Mouse (Mus musculus): Measurements from ENCODE around the gene Col4a3.
A peak's percentile ranks its signal among the peaks of the same experiment; 100 is the strongest.

The Col4a3 gene

DNA sequence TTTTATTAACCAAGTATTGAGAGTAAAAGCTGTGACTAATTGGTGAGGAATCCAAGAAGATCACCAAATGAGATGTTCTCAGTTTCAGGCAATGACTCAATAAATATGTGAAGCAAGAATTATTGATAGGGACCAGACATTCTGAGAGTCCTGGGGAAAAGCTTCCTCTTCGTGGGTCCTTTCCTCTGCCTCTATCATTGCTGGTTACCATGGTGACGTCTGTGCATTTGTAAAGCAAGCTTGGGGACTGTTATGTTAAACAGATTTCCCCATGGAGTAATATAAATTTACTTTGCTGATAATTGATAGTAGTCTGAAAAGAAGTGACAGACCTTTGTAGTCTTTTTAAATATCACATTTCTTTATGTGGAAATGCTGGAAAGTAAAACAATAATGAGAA, 76.8 kb downstream of the Col4a3 start:
- no peak for DNase-seq (ENCODE audit: low spot score in 2 of 2)

DNA sequence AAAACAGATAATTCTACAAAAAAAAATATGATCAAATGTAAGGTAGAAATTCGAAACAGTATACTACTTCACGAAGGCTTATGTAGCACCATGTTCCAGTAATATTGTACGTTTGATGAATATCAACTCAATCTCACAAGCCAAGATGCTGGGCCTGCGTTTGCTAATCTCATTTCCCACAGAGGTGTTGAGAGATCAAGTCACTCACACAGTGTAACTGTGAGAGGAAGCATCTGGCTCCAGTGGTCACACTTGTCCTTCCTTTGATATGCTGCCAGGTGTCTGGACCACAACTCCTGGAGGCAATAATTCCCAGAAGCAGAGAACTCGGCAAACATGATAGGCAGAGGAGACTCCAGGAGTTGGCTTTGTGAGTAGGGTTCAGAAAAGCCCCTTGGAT, 99.6 kb downstream of the Col4a3 start:
- no peak for DNase-seq (ENCODE audit: low spot score in 2 of 2)

DNA sequence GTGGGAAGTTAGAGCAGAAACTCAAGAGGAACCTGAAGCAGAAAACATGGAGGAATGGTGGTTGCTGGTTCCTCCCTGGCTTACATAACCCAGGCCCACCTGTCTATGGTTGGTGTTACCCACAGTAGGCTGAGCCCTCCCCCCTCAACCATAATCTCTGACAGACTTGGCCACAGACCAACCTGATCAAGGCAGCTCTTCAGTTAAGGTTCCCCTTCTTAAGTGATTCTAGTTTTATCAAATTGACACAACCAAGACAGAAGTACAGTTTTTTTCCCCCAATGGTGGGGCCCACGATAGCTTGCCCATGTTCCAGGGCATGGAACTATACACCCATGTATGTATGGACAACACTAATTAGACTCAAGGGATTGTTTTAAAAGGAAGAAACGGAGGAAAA, 100.1 kb downstream of the Col4a3 start:
- DNase-seq (ENCODE audit: low spot score in 2 of 2) = no peak

DNA sequence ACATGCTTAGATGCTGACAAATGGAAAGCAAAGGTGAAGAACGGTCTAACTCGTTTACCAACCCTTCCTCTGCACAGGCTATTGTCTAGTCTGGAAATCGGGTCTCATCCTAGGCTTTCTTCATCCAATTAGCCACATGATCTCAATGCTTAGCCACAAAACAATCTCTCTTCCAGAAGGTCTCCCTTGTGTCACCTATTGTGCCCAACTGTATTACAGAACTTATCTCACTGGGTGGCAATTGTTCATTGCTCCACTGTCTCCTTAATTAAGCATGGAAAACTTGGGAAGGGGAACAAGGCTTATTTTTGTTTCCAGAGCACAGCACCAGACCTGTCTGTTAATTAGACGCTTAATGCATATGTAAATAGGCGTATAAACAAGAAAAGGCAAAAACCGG, 101.2 kb downstream of the Col4a3 start:
- DNase-seq (ENCODE audit: low spot score in 2 of 2) = no peak

DNA sequence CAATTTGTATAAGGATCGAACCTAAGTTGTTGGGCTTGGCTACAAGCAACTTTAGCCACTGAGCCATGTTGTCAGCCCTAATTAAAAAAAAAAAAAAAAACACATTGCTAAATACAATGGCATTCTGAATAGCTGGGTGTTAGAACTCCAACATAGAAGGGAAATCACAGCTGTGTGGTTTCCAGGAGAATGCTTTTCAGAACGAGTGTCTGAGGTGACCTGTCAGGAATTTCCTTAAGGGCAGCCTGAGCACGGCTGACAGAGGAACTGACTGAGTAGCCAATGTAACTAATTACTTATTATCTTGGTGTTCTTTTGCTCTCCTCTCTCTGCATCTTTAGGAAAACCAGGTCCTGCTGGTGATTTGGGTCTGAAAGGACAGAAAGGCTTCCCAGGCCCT, 109.2 kb downstream of the Col4a3 start:
- no peak for DNase-seq (ENCODE audit: low spot score in 2 of 2)

DNA sequence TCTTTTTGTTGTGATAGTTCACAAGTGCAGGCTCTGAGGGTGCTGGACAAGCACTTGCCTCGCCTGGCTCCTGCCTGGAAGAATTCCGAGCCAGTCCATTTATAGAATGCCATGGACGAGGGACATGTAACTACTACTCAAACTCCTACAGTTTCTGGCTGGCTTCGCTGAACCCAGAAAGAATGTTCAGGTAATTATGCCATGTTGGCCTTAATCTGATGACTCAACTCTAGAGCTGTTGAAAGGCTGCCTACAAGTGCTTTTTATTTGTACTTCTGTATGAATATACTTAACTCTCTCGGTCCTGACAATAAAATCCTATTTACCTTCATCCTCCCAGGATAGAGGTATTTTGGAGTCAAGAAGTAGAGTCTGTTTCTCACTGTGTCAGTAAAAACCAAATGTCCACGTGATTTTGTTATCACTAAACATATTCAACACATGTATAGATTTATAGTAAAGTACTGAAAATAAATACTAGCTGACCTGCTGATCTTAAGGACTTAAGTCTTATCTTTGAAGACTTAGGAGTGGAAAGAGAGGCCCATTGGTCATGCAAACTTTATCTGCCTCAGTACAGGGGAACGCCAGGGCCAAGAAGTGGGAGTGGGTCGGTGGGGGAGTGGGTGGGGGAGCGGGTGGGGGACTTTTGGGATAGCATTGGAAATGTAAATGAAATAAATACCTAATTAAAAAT, 131.2 kb downstream of the Col4a3 start:
- DNase-seq (ENCODE audit: low spot score in 2 of 2) = no peak

DNA sequence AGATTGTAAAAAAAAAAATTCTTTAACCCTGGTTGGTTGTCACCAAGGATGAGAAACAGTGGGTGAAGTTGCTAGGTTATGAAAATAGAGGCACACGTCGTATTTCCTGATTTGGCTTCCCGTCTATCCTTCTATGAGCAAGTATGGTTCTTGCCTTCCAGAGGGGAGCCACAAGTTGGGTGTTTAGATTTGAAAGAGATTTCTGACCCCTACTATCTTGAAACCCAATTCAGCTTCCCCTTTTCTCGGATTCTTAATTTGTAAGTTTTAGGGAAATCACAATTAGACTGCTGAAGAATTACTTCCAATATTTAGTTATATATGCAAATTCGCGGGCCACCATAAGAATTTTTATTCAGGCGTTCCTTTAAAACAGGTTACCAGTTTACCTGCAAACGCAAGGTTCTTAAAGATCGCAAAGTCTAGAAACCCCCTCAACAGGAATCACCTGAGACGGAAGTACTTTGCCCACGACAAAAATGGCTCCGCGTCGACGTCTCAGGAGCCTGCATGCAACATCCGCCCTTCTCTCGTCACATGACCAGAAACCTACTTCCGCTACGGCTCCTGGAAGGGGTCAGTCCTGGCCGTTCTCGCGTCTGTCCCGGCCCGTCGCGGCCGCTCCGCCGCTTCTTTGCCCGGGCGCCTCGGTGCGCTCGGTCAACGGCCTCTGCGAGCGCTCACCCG, 137.8 kb downstream of the Col4a3 start, which contains the start of gene Mff:
Gene Mff, plus strand, starts transcription at position 552 of the 687 bp plus-strand sequence.
- peak; percentile 91 to 92 for DNase-seq (ENCODE audit: low spot score in 2 of 2)

DNA sequence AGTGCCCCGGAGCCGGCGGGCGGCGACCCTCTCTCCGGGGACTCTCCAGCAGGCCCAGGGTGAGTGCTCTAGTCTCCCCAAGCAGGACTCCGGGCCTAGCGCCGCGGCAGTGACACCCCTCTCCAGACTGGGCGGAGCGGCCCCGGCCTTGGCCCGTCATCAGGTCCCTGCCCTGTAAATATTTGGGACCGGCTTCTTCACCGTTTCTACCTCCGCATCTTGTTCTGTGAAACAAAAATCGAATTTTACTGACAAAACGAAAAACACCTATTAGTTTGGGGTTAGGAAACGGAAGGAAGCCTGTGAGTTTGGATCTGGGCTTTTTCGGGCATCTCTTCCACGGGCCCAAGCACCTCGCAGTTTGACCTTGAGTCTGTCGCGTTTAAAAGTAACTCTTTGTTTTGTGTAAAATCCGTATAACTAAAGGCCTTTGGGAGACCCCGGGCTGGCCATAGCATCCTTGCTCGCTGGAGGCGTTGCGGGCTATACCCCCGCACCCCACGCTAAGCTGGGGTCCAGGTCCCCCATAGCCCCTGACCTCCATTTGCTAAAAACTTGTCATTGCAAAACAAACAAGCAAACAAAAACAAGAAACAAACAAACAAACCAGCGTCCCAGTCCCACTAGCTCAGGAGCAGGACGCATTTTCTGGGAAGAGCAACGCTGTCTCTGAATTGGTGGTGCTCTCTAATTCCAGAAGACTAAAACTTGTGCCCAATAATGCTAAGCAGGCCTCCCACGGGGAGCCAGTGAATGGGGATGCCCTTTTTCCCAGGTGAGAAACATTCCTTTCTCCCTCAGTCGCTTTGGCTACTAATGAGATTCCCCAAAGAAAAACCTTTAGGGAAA, 138.5 kb downstream of the Col4a3 start:
- peak in 1 of 2 experiments; percentile 2 for DNase-seq (ENCODE audit: low spot score in 2 of 2)

DNA sequence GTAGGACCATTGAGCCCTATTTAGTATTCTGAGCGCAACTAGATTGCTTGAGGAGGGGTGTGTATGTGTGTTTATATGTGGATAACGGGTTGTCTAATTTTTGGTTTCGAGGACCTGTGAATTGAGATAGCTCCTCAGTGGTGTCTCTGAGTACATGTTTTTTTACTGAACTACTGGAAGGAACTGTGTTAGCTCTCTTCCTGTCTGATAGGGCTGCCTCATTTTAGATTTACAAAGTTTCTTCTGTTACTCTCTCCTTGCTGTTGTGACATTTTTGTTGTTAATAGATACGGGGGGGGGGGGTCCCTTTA, 139.1 kb downstream of the Col4a3 start:
- DNase-seq (ENCODE audit: low spot score in 2 of 2) = no peak

DNA sequence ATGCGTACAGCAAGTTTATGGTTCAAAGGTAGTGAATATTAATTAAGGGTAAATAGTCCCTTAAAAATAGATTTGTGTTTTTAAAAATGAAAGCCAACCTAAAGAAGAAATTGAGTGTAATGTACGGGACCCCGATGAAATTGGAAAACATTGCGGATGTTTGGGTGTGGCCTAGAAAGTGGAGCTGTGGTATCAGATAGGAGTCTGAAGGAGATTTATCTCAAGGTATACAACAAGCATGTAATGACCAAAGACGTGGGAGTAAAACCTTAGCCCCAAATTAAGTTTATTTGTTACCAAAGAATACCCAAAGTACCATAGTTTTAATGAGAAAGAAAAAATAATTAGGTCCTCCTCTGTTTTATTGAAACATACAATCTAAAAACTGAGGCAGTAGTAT, 139.8 kb downstream of the Col4a3 start:
- DNase-seq (ENCODE audit: low spot score in 2 of 2) = no peak

DNA sequence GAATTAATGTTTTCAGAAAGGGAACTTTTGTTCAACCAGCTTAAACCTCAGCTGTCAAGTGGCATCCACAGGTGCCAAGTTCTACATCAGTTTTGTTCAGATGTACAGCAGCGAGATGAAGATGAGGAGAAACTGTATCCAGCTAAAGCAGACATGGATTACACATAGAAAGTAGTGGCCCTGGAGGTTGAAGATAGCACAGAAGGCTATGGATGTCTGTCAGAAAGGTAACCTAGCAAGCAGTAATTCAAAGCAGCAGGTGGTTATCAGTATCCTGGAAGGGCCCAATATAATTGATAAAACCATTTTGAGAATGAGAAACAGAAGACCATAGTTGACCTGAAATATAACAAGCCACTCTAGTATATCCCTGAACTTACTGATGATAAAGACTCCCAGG, 146.6 kb downstream of the Col4a3 start:
- no peak for DNase-seq (ENCODE audit: low spot score in 2 of 2)

DNA sequence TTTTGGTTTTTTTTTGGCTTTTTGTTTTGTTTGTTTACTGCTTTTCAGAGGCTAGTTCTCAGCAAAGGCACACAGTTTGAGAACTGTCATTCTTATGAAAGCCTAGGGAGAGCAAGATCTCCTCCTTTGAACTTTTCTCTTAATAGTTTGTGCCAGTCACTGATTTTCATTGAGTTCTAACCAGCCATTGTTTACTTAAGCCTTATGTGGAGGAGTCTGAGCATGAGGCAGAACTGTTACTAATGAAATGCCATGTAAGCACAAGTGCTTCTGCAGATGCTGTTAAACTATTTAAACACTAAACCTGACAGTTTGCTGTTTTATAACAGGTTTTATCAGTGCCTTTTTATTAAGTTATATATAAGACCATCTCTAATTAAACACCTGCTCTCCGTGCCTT, 151.3 kb downstream of the Col4a3 start:
- DNase-seq (ENCODE audit: low spot score in 2 of 2) = no peak

DNA sequence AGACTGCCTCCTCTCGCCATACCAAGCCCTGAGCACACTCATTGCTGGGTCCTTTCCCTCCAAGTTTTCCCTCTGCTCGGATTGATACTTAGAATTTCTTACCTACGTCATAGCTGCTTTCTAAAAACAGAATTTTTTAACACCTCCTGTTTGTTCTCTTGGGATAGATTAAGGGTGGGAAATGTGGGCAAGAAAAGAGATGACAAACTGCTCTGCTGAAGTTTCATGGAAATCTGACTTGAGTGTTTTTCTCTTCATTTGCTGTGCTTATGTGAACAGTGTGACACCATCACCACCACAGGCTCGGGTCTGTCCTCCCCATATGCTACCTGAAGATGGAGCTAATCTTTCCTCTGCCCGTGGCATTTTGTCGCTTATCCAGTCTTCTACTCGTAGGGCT, 154.8 kb downstream of the Col4a3 start:
- no peak for DNase-seq (ENCODE audit: low spot score in 2 of 2)

DNA sequence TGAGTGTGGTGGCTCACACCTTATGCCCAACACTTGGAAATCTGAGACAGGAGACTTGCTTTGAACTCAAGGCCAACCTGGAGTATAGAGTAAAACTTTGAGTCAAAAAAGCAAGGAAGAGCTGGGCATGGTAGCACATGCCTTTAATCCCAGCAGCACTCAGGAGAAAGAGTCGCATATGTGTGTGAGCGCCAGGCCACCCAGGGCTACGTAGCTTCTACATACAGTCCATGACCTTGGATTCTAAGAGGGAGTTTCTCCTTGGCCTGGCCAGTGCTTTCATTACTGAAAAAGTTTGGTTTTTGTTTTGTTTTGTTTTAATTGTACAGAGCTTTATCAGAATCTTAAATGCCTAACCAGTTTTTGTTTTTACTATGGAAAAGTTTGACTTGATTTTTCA, 157.2 kb downstream of the Col4a3 start:
- DNase-seq (ENCODE audit: low spot score in 2 of 2) = no peak

DNA sequence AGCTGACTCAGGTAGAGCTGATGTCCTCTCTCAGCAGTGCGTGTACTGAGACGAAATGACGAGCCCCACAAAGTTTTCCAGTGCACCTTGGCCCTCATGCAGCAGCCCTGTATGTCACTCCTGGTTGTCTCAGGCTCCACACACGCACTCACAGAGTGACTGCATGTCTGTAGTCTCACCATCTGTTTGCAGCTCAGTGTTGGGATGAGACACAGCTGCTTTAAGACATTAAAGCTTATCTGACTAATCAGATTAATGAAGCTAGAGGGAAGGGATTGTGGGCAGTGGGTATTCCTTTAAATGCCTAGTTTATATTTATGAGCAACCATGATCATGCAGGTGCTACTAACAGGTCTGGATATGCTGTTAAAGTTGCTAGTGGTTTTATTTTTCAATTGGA, 159.7 kb downstream of the Col4a3 start:
- DNase-seq (ENCODE audit: low spot score in 2 of 2) = no peak

DNA sequence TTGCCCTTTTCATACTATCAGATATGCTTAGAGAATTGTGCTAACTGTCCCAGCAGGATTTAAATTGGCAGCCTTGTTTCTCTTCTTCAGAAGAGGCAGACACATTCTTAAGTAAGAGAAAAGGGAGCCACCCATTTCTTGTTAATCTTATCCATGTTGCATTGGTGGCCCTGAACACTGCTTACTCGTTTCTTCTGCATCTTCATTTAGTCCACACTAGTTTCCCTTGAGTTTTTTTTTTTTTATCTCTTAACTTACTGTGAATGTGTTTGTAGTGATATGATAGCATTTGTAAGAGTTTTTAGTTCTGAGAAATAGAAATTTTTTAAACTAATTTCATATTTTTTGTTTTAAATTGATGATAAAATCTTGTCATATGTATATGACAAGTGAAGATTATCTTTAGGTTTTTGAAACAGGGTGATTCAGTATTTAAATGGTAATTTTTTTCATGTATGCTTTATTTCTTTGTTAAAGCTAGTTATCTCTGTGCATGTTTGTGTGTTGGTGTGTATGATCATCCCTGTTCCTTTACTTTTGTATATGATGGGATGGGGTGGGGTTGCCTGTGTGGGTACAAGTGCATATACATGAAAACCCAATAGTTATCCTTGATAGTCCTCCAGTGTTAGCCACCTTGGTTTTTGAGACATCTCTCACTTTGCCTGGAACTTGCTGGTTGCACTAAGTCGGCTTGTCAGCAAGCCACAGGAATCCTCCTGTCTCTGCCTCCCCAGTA, 161.2 kb downstream of the Col4a3 start:
- no peak for DNase-seq (ENCODE audit: low spot score in 2 of 2)

DNA sequence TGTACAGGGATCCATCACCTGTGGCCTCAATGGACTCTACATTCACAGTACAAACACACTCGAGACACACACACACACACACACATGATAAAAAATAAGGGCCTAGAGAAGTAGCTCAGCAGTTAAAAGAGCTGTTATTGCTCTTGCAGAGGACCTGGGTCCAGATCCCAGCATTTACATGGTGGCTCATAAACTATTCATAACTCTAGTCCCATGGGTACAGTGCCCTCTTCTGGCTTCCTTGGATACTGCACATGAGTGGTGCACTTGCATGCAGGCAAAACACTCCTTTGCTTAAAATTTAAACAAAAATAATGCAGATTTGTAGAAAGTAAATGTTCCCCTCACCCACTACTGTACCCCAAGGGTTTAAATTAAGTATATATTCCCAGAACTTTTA, 172.8 kb downstream of the Col4a3 start:
- DNase-seq (ENCODE audit: low spot score in 2 of 2) = no peak

DNA sequence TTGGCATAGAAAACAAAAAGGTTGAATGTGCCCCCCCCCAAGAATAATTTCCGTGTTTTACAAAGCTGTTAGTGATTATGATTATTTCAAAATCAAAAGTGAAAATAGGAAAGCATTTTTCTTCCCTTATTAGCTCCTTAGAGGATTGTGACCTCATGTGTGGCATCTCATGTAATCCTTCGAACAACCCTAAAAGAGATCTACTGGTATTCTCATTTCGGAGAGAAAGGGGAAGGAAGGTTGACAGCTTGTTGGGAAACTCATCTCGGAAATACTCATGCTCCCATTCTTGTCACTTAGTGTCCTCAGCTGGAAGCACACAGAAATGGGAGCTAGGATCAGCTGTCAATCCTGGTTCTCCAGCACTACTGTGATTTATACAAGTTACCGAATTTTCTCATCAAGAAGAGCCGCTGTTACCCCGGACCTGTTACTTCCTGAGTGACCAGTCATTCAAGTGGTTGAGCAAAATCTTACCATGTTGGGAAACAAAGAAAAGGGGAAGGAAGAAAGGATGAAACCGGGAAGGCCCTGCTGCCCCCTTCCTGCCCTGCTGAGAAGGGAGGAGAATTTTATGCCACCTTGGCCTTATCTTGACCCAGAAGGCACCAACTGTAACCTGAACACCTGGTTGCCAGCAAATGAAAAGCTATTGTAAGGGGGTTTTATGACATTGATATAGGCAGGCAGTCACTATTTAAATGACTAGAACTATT, 174.9 kb downstream of the Col4a3 start:
- DNase-seq (ENCODE audit: low spot score in 2 of 2) = no peak

DNA sequence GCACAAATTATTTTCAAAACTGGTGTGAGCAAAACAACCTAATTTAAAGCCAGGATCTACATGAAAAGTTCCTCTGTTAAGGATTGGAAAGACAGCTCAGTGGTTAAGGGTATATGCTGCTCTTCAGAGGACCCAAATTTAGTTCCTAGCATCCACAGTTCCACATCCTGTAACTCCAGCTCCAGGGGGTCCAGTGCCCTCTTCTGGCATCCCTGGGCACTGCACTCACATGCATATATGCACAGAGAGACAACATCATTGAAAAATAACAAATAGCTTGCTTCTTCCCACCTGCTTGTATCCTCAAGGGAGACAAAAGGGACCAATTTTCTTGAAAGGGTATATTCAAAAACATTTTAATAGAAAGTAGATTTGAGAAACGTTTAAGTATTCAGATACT, 175.6 kb downstream of the Col4a3 start:
- DNase-seq (ENCODE audit: low spot score in 2 of 2) = no peak

DNA sequence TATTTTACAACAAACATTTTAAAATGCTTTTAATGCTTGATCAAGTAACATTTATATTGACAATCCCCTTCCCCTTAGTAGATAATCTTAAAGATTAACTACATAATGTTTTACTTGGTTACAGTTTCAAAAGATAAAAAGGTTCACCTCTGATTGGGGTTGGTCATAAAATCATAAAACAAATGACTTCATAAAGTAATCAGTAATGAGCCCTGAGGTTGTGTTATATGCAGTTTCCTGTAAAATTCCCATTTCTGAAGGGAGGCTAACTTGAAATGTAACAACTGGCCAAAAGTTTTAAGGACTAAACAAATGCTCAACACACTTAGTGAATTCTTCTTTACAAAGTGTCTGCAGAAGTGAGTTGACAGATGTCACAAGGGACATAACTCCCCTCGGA, 179.5 kb downstream of the Col4a3 start:
- DNase-seq (ENCODE audit: low spot score in 2 of 2) = no peak

DNA sequence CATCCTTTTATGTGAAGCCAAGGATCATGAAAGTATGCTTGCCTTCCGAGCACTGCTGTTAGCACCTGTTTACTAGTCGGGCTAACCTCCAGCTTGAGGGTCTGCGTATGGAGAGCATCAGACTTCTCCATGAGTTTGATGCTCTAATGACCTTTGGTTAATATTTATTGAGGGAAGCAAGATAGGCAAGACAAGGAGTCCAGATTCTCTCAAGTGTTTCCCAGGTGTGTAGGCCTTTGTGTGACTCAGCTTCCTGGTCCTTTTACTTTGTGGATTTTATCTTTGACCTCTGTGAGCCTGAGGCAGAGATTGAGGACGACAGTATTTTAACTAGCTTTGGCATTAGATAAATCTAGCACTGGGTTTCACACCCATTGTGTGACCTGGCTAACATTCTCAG, 179.9 kb downstream of the Col4a3 start:
- DNase-seq (ENCODE audit: low spot score in 2 of 2) = no peak

DNA sequence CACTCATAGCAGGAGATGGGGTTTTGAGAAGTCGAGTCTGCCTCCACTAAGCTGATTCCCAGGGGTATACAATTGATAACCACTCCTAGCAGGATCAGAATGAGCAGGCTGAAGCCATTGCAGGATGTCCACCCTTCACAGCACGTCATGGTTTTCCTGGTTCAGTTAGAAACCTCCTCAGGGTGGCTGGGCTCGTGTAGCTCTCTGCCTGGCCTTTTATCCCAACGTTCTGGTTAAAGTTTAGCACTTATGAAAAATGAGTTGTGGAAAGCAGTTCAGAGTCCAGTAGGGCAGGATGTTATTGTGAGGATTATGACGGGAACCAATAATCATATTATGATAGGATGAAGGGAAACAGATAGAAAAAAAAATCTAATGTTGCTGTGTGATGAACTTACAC, 181.5 kb downstream of the Col4a3 start, which contains the start of gene Tm4sf20:
Gene Tm4sf20, minus strand, starts transcription at position 193 of the 400 bp plus-strand sequence.
- no peak for DNase-seq (ENCODE audit: low spot score in 2 of 2)
